Mouse (Mus musculus) heart, embryonic 13.5 days (tissue): ENCODE results near the gene Cacna1g. TPM values are rescaled to one million over a fixed set of nuclear protein-coding genes. Genes with fewer than 3 reads are reported as not detected.

Source experiments
- ATAC-seq: fragments of 200-750 bp; cut with Nextera tagmentation; 2 replicates; pipeline ENCODE4 v1.8.0; 2017; ENCODE audit warnings: moderate TSS enrichment; ENCODE audit not compliant: insufficient number of reproducible peaks, low FRiP score, low TSS enrichment; ENCODE audit errors: extremely low read depth
- H3K27ac ChIP-seq: fragments of 300-500 bp; sonication (generic); replicated peaks from 2 replicates; pipeline ENCODE4 v1.5.1; 2015; ENCODE audit warnings: moderate library complexity, mild to moderate bottlenecking, inconsistent platforms
- H3K27me3 ChIP-seq: fragments of 300-500 bp; sonication (generic); replicated peaks from 2 replicates; pipeline ENCODE4 v1.6.1; 2015; ENCODE audit warnings: mild to moderate bottlenecking, inconsistent platforms
- H3K36me3 ChIP-seq: fragments of 300-500 bp; sonication (generic); 2 replicates; pipeline ENCODE4 v1.6.1; 2015; ENCODE audit warnings: mild to moderate bottlenecking, inconsistent platforms
- H3K4me1 ChIP-seq: fragments of 300-500 bp; sonication (generic); 2 replicates; pipeline ENCODE4 v1.6.1; 2015; ENCODE audit warnings: inconsistent platforms
- H3K4me2 ChIP-seq: fragments of 300-500 bp; sonication (generic); 2 replicates; pipeline ENCODE4 v1.6.1; 2015; ENCODE audit warnings: inconsistent platforms, mild to moderate bottlenecking, moderate library complexity
- H3K4me3 ChIP-seq: fragments of 300-500 bp; sonication (generic); 2 replicates; pipeline ENCODE4 v1.5.1; 2015; ENCODE audit warnings: moderate library complexity, mild to moderate bottlenecking, inconsistent platforms
- H3K9ac ChIP-seq: fragments of 300-500 bp; sonication (generic); 2 replicates; pipeline ENCODE4 v1.6.1; 2015; ENCODE audit warnings: inconsistent platforms, mild to moderate bottlenecking, moderate library complexity
- H3K9me3 ChIP-seq: fragments of 300-500 bp; sonication (generic); 2 replicates; pipeline ENCODE4 v1.6.1; 2016; ENCODE audit warnings: inconsistent platforms
- WGBS: fragments of 180-500 bp; shearing (Covaris S2); methylation state at CpG from one replicate; pipeline ENCODE4 v1.1.7; 2015; ENCODE audit warnings: mixed read lengths; 5-methylcytosine and 5-hydroxymethylcytosine counted together
- polyA plus RNA-seq: library from polyadenylated mRNA; unstranded; fragments of >200 nt; fragmentation: Nextera tagmentation; extraction: Ambion mirVana; gene quantifications from 2 replicates; pipeline ENCODE4 v1.2.1, GENCODE M21; 2015

Gene Cacna1g
- polyA plus RNA-seq, 1 experiment from 2014 or later: 3.4 TPM

GRCm38 (mm10) chr11:94385977-94386771, 87.8 kb downstream of the Cacna1g start:
- no peak overlapping the region for H3K27ac ChIP-seq
- H3K4me2 ChIP-seq: peak overlapping the region; percentile 47
- H3K36me3 ChIP-seq: no peaks in the 10 kb centered on the region
- H3K9me3 ChIP-seq: no peaks in the 10 kb centered on the region
- H3K27me3 ChIP-seq: peaks cover 42% of the 10 kb centered on the region
- H3K4me1 ChIP-seq: peaks cover 15% of the 10 kb centered on the region
- no peak for ATAC-seq
- WGBS: 14% methylated on average over 12 of the region's 12 CpGs
- no peak overlapping the region for H3K4me3 ChIP-seq
- peak overlapping the region; percentile 54; the same call in 1 of the 2 replicates for H3K9ac ChIP-seq

GRCm38 (mm10) chr11:94379736-94380135, 94.3 kb downstream of the Cacna1g start:
- H3K9ac ChIP-seq: no peak overlapping the region
- no peaks in the 10 kb centered on the region for H3K9me3 ChIP-seq
- H3K4me3 ChIP-seq: no peak overlapping the region
- H3K27ac ChIP-seq: no peak overlapping the region
- H3K27me3 ChIP-seq: peaks cover 21% of the 10 kb centered on the region
- ATAC-seq: no peak
- no peaks in the 10 kb centered on the region for H3K36me3 ChIP-seq
- no peaks in the 10 kb centered on the region for H3K4me1 ChIP-seq
- 65% methylated on average over 8 of the region's 8 CpGs for WGBS
- no peak overlapping the region for H3K4me2 ChIP-seq

GRCm38 (mm10) chr11:94379061-94379460, 94.9 kb downstream of the Cacna1g start:
- WGBS: 52% methylated on average over 2 of the region's 2 CpGs
- ATAC-seq: no peak
- H3K4me2 ChIP-seq: no peak overlapping the region
- H3K9me3 ChIP-seq: no peaks in the 10 kb centered on the region
- H3K9ac ChIP-seq: no peak overlapping the region
- H3K4me1 ChIP-seq: no peaks in the 10 kb centered on the region
- no peak overlapping the region for H3K4me3 ChIP-seq
- H3K27me3 ChIP-seq: peaks cover 23% of the 10 kb centered on the region
- H3K36me3 ChIP-seq: no peaks in the 10 kb centered on the region
- no peak overlapping the region for H3K27ac ChIP-seq

- Histone ChIP-seq H3K4me1 (peaks cover 7% of the 10 kb centered on the region), H3K9ac (no peak overlapping the region), H3K27ac (no peak overlapping the region), H3K9me3 (no peaks in the 10 kb centered on the region), H3K4me2 (no peak overlapping the region), H3K4me3 (no peak overlapping the region), H3K36me3 (no peaks in the 10 kb centered on the region), H3K27me3 (peaks cover 44% of the 10 kb centered on the region)
- WGBS: 80% methylated on average over 13 of the region's 13 CpGs
- ATAC-seq: no peak
Observed at GRCm38 (mm10) chr11:94374276-94374948, 99.6 kb downstream of the Cacna1g start.

GRCm38 (mm10) chr11:94370809-94371208, 103.2 kb downstream of the Cacna1g start:
- H3K4me2 ChIP-seq: no peak overlapping the region
- 19% methylated on average over 5 of the region's 5 CpGs for WGBS
- peaks cover 44% of the 10 kb centered on the region for H3K27me3 ChIP-seq
- ATAC-seq: no peak
- no peak overlapping the region for H3K27ac ChIP-seq
- no peaks in the 10 kb centered on the region for H3K36me3 ChIP-seq
- H3K9me3 ChIP-seq: peaks cover 4% of the 10 kb centered on the region; the same call in 1 of the 2 replicates
- no peak overlapping the region for H3K9ac ChIP-seq
- no peak overlapping the region for H3K4me3 ChIP-seq
- H3K4me1 ChIP-seq: peaks cover 7% of the 10 kb centered on the region

- H3K4me2 ChIP-seq: no peak overlapping the region
- H3K9me3 ChIP-seq: peaks cover 4% of the 10 kb centered on the region; the same call in 1 of the 2 replicates
- WGBS: 64% methylated on average over 6 of the region's 6 CpGs
- ATAC-seq: no peak
- H3K36me3 ChIP-seq: no peaks in the 10 kb centered on the region
- no peak overlapping the region for H3K27ac ChIP-seq
- H3K4me1 ChIP-seq: peaks cover 7% of the 10 kb centered on the region
- peaks cover 43% of the 10 kb centered on the region for H3K27me3 ChIP-seq
- no peak overlapping the region for H3K4me3 ChIP-seq
- H3K9ac ChIP-seq: no peak overlapping the region
Observed at GRCm38 (mm10) chr11:94369981-94370380, 104.0 kb downstream of the Cacna1g start.

GRCm38 (mm10) chr11:94365340-94365739, 108.7 kb downstream of the Cacna1g start:
- Histone ChIP-seq H3K4me3 (no peak overlapping the region), H3K27me3 (peaks cover 10% of the 10 kb centered on the region; the same call in 1 of the 2 replicates), H3K9me3 (peaks cover 4% of the 10 kb centered on the region; the same call in 1 of the 2 replicates), H3K9ac (no peak overlapping the region), H3K27ac (no peak overlapping the region), H3K36me3 (no peaks in the 10 kb centered on the region), H3K4me2 (no peak overlapping the region), H3K4me1 (no peaks in the 10 kb centered on the region)
- WGBS: 59% methylated on average over 3 of the region's 3 CpGs
- no peak for ATAC-seq

- peaks cover 4% of the 10 kb centered on the region; the same call in 1 of the 2 replicates for H3K9me3 ChIP-seq
- no peak for ATAC-seq
- no peaks in the 10 kb centered on the region for H3K36me3 ChIP-seq
- no peak overlapping the region for H3K4me2 ChIP-seq
- peaks cover 8% of the 10 kb centered on the region; the same call in 1 of the 2 replicates for H3K27me3 ChIP-seq
- WGBS: 77% methylated on average over 7 of the region's 7 CpGs
- no peak overlapping the region for H3K9ac ChIP-seq
- H3K4me1 ChIP-seq: 0 out of 2 replicates have a peak, but pooled peaks cover 4% of the 10 kb centered on the region
- no peak overlapping the region for H3K4me3 ChIP-seq
- H3K27ac ChIP-seq: no peak overlapping the region
Observed at GRCm38 (mm10) chr11:94363690-94364089, 110.3 kb downstream of the Cacna1g start.

GRCm38 (mm10) chr11:94362101-94362500, 111.9 kb downstream of the Cacna1g start:
- Histone ChIP-seq H3K4me1 (0 out of 2 replicates have a peak, but pooled peaks cover 4% of the 10 kb centered on the region), H3K4me3 (no peak overlapping the region), H3K9ac (no peak overlapping the region), H3K27ac (no peak overlapping the region), H3K4me2 (no peak overlapping the region), H3K27me3 (peaks cover 12% of the 10 kb centered on the region; the same call in 1 of the 2 replicates), H3K36me3 (no peaks in the 10 kb centered on the region), H3K9me3 (peaks cover 4% of the 10 kb centered on the region; the same call in 1 of the 2 replicates)
- no peak for ATAC-seq
- WGBS: 86% methylated on average over 5 of the region's 5 CpGs

GRCm38 (mm10) chr11:94361166-94361870, 112.7 kb downstream of the Cacna1g start:
- Histone ChIP-seq H3K4me3 (no peak overlapping the region), H3K9me3 (peaks cover 4% of the 10 kb centered on the region; the same call in 1 of the 2 replicates), H3K4me1 (0 out of 2 replicates have a peak, but pooled peaks cover 4% of the 10 kb centered on the region), H3K36me3 (no peaks in the 10 kb centered on the region), H3K4me2 (no peak overlapping the region), H3K27me3 (peaks cover 17% of the 10 kb centered on the region; the same call in 1 of the 2 replicates), H3K27ac (no peak overlapping the region), H3K9ac (no peak overlapping the region)
- WGBS: 86% methylated on average over 14 of the region's 14 CpGs
- no peak for ATAC-seq

- ATAC-seq: no peak
- Histone ChIP-seq H3K4me2 (no peak overlapping the region), H3K27me3 (peaks cover 28% of the 10 kb centered on the region), H3K27ac (no peak overlapping the region), H3K4me3 (no peak overlapping the region), H3K36me3 (no peaks in the 10 kb centered on the region), H3K4me1 (0 out of 2 replicates have a peak, but pooled peaks cover 4% of the 10 kb centered on the region), H3K9ac (no peak overlapping the region), H3K9me3 (no peaks in the 10 kb centered on the region)
- 92% methylated on average over 12 of the region's 12 CpGs for WGBS
Observed at GRCm38 (mm10) chr11:94359168-94359567, 114.8 kb downstream of the Cacna1g start.
